Mouse (Mus musculus) inflammation-experienced regulatory T-cells, adult 6 months (primary cell): ENCODE results near the gene Hist1h3d. TPM values are rescaled to one million over a fixed set of nuclear protein-coding genes. Genes with fewer than 3 reads are reported as not detected.

Experiments
- ATAC-seq: one replicate; pipeline ENCODE4 v1.8.0; 2017
- polyA plus RNA-seq, 3 experiments: library from polyadenylated mRNA; unstranded; fragments of 100-300 nt; shearing (Covaris generic); gene quantifications; one replicate each; pipeline ENCODE4 v1.2.1; 2017

The Hist1h3d gene
- polyA plus RNA-seq, 3 experiments from 2014 or later, result 0.56 to 1.3 TPM; not detected in 1

- peak; percentile 35 for ATAC-seq
These were observed 46.7 kb downstream of the Hist1h3d start, which contains the start of gene Hist1h1e for GRCm38 (mm10) chr13:23622175-23622671. Gene Hist1h1e, minus strand, starts transcription at chr13:23622558.

- ATAC-seq, result no peak
These were observed 47.4 kb downstream of the Hist1h3d start for GRCm38 (mm10) chr13:23622861-23623450.

Other genes starting within 250 kb of the Hist1h3d start
- gene Zfp322a, start 206.6 kb upstream of the Hist1h3d start, polyA plus RNA-seq, result 10 to 100 TPM; 28.6 to 33.1 (median 30.2) TPM
- gene Abt1, start 151.9 kb upstream of the Hist1h3d start, polyA plus RNA-seq, result 10 to 100 TPM; 11.3 to 13.4 (median 12.2) TPM
- not detected for gene Btn1a1, start 109.9 kb upstream of the Hist1h3d start, polyA plus RNA-seq
- not detected for gene Btn2a2, start 86.9 kb upstream of the Hist1h3d start, polyA plus RNA-seq
- 1 to 10 TPM; 3.9 to 8.3 (median 7.0) TPM for gene Hist1h4h, start 44.7 kb upstream of the Hist1h3d start, polyA plus RNA-seq
- gene Hist1h2af, start 41.9 kb upstream of the Hist1h3d start, polyA plus RNA-seq, result not detected
- gene Hist1h3g, start 40.3 kb upstream of the Hist1h3d start, polyA plus RNA-seq, result 1 to 10 TPM in 1 of 3 experiments, not detected in 2; 1.5 TPM
- under 1 TPM in 2 of 3 experiments, not detected in 1; 0.38 to 0.89 TPM for gene Hist1h2bh, start 32.4 kb upstream of the Hist1h3d start, polyA plus RNA-seq
- gene Hist1h3f, start 31.7 kb upstream of the Hist1h3d start, polyA plus RNA-seq, result 1 to 10 TPM in 1 of 3 experiments, under 1 TPM in 2; 0.73 to 1.5 (median 0.74) TPM
- gene Hist1h4f, start 24.1 kb upstream of the Hist1h3d start, polyA plus RNA-seq, result 1 to 10 TPM in 1 of 3 experiments, not detected in 2; 3.2 TPM
- gene Hist1h1d, start 22.5 kb upstream of the Hist1h3d start, polyA plus RNA-seq, result under 1 TPM; 0.20 to 0.36 (median 0.34) TPM
- gene Hist1h3e, start 13.4 kb upstream of the Hist1h3d start, polyA plus RNA-seq, result 1 to 10 TPM in 2 of 3 experiments, under 1 TPM in 1; 0.89 to 4.0 (median 4.0) TPM
- 100 to 1,000 TPM in 1 of 3 experiments, 10 to 100 TPM in 1, 1 to 10 TPM in 1; 5.9 to 223 (median 14.6) TPM for gene Hist1h2ae, start 4.5 kb upstream of the Hist1h3d start, polyA plus RNA-seq
- 10 to 100 TPM in 1 of 3 experiments, 1 to 10 TPM in 2; 2.4 to 13.2 (median 9.8) TPM for gene Hist1h2bg, start 4.4 kb upstream of the Hist1h3d start, polyA plus RNA-seq
- gene Hist1h2bf, start 1.6 kb upstream of the Hist1h3d start, polyA plus RNA-seq, result not detected
- gene Hist1h2ad, start 1.4 kb upstream of the Hist1h3d start, polyA plus RNA-seq, result under 1 TPM in 1 of 3 experiments, not detected in 2; 0.99 TPM
- 10 to 100 TPM; 20.7 to 55.4 (median 27.7) TPM for gene Hist1h4d, start 5.8 kb downstream of the Hist1h3d start, polyA plus RNA-seq
- gene Hist1h2be, start 45.4 kb downstream of the Hist1h3d start, polyA plus RNA-seq, result 1 to 10 TPM in 2 of 3 experiments, under 1 TPM in 1; 0.92 to 3.6 (median 3.0) TPM
- gene Hist1h1e, start 46.8 kb downstream of the Hist1h3d start, polyA plus RNA-seq, result 10 to 100 TPM in 1 of 3 experiments, 1 to 10 TPM in 2; 6.7 to 25.3 (median 9.4) TPM
- gene Hist1h2ac, start 108.2 kb downstream of the Hist1h3d start, polyA plus RNA-seq, result under 1 TPM; 0.43 to 0.47 (median 0.47) TPM
- gene Hist1h2bc, start 108.4 kb downstream of the Hist1h3d start, polyA plus RNA-seq, result 1 to 10 TPM in 2 of 3 experiments, under 1 TPM in 1; 0.52 to 3.6 (median 3.3) TPM
- gene Hist1h1t, start 120.1 kb downstream of the Hist1h3d start, polyA plus RNA-seq, result not detected
- gene Hist1h4c, start 122.7 kb downstream of the Hist1h3d start, polyA plus RNA-seq, result 1 to 10 TPM; 2.1 to 9.3 (median 4.2) TPM
- gene Hfe, start 135.1 kb downstream of the Hist1h3d start, polyA plus RNA-seq, result 1 to 10 TPM in 1 of 3 experiments, under 1 TPM in 1, not detected in 1; 0.32 to 1.7 TPM
- gene Hist1h1c, start 163.0 kb downstream of the Hist1h3d start, polyA plus RNA-seq, result 10 to 100 TPM in 2 of 3 experiments, 1 to 10 TPM in 1; 8.7 to 14.8 (median 11.1) TPM
- 1 to 10 TPM in 1 of 3 experiments, not detected in 2; 2.5 TPM for gene Hist1h3c, start 169.8 kb downstream of the Hist1h3d start, polyA plus RNA-seq
- gene Hist1h2bb, start 171.0 kb downstream of the Hist1h3d start, polyA plus RNA-seq, result 1 to 10 TPM in 2 of 3 experiments, not detected in 1; 2.5 to 2.8 TPM
- 10 to 100 TPM in 1 of 3 experiments, not detected in 2; 14.8 TPM for gene Hist1h2ab, start 175.4 kb downstream of the Hist1h3d start, polyA plus RNA-seq
- gene Hist1h3b, start 176.5 kb downstream of the Hist1h3d start, polyA plus RNA-seq, result 1 to 10 TPM in 1 of 3 experiments, not detected in 2; 1.1 TPM
- 10 to 100 TPM in 1 of 3 experiments, 1 to 10 TPM in 1, not detected in 1; 4.1 to 20.2 TPM for gene Hist1h4b, start 181.2 kb downstream of the Hist1h3d start, polyA plus RNA-seq
- gene Hist1h4a, start 185.5 kb downstream of the Hist1h3d start, polyA plus RNA-seq, result 1 to 10 TPM in 1 of 3 experiments, not detected in 2; 3.1 TPM
- 1 to 10 TPM in 1 of 3 experiments, not detected in 2; 1.6 TPM for gene Hist1h3a, start 186.6 kb downstream of the Hist1h3d start, polyA plus RNA-seq
- gene Hist1h1a, start 187.9 kb downstream of the Hist1h3d start, polyA plus RNA-seq, result 1 to 10 TPM; 2.5 to 6.1 (median 3.4) TPM
- not detected for gene Trim38, start 194.2 kb downstream of the Hist1h3d start, polyA plus RNA-seq
- not detected for gene Slc17a2, start 231.2 kb downstream of the Hist1h3d start, polyA plus RNA-seq